Comparison of ENCODE assay signal across 8 mouse cellular contexts in genomic region chr9:66713135-66714021, GRCm38 (mm10). TPM values are rescaled to one million over a fixed set of nuclear protein-coding genes. Genes with fewer than 3 reads are reported as not detected.
DNase-seq lines count a peak whose midpoint lies in the region; ATAC-seq lines count a peak whose summit lies in the region.

Gene Car12 (plus strand): TSS chr9:66713686.

- peak within 1 kb of the TSS; percentile 79 for H3K4me2 ChIP-seq in heart, embryonic 16.5 days (ENCODE audit: low read depth, low read length)
- H3K4me2 ChIP-seq in stomach, embryonic 15.5 days = peak within 1 kb of the TSS; percentile 84

- peaks cover 10% of the 10 kb centered on the region for H3K27me3 ChIP-seq in heart, embryonic 16.5 days (ENCODE audit: control insufficient read depth, insufficient read depth, low read length)
- no peaks in the 10 kb centered on the region; the same call in 1 of the 2 replicates for H3K27me3 ChIP-seq in stomach, embryonic 15.5 days (replicated peaks)

- peak; percentile 40 for DNase-seq in 3T3-L1 (ENCODE audit: low read depth, low spot score)
- DNase-seq in CD4-positive helper T cell, adult 2 months (ENCODE audit: low read depth, low spot score) = peak; percentile 76
- peak; percentile 40 to 43 for DNase-seq in cerebellum, postnatal 36 days
- no peak for DNase-seq in large intestine, adult 2 months (ENCODE audit: low read depth, low spot score)
- DNase-seq in gastrocnemius, adult 18-20 months (ENCODE audit: low spot score) = no peak

- H3K36me3 ChIP-seq in heart, embryonic 16.5 days (ENCODE audit: control insufficient read depth, insufficient read depth) = no peaks in the 10 kb centered on the region
- no peaks in the 10 kb centered on the region for H3K36me3 ChIP-seq in stomach, embryonic 15.5 days

- peak; percentile 65; the same call in 1 of the 2 replicates for ATAC-seq in heart, embryonic 16.5 days (replicated peaks; ENCODE audit: extremely low read depth, insufficient read depth, low FRiP score)
- ATAC-seq in megakaryocyte, adult 5-6 weeks (ENCODE audit: poor library complexity, severe bottlenecking) = peak; percentile 54
- ATAC-seq in stomach, embryonic 15.5 days (ENCODE audit: insufficient read depth, low FRiP score, low read depth) = peak; percentile 78; the same call in 1 of the 2 replicates

- H3K4me1 ChIP-seq in heart, embryonic 16.5 days (ENCODE audit: control insufficient read depth, insufficient read depth, low read length) = peaks cover 13% of the 10 kb centered on the region
- H3K4me1 ChIP-seq in stomach, embryonic 15.5 days = 0 out of 2 replicates have a peak, but pooled peaks cover 11% of the 10 kb centered on the region

- peak within 1 kb of the TSS; percentile 48 for H3K4me3 ChIP-seq in heart, embryonic 16.5 days (ENCODE audit: low read length)
- H3K4me3 ChIP-seq in stomach, embryonic 15.5 days (replicated peaks) = peak within 1 kb of the TSS; percentile 42

- no peak within 1 kb of the TSS for H3K27ac ChIP-seq in heart, embryonic 16.5 days (ENCODE audit: low read length)
- H3K27ac ChIP-seq in stomach, embryonic 15.5 days = no peak within 1 kb of the TSS

- H3K9me3 ChIP-seq in heart, embryonic 16.5 days (replicated peaks; ENCODE audit: control insufficient read depth, low read length) = no peaks in the 10 kb centered on the region
- H3K9me3 ChIP-seq in stomach, embryonic 15.5 days = no peaks in the 10 kb centered on the region

- WGBS in heart, embryonic 16.5 days = 8% methylated on average over 29 of the region's 29 CpGs
- WGBS in large intestine, adult 2 months = 8% methylated on average over 29 of the region's 29 CpGs
- WGBS in stomach, embryonic 15.5 days = 11% methylated on average over 29 of the region's 29 CpGs

- peak within 1 kb of the TSS; percentile 53 for H3K9ac ChIP-seq in heart, embryonic 16.5 days (ENCODE audit: low read length)
- 0 out of 2 replicates have a peak within 1 kb of the TSS, but pooled peaks have one; percentile 29 for H3K9ac ChIP-seq in stomach, embryonic 15.5 days

RNA-seq across cellular contexts. Expression of gene Car12, which starts in this region (rescaled TPM):
- polyA plus RNA-seq in heart, embryonic 16.5 days (2015; fragmentation: Nextera tagmentation; extraction: Ambion mirVana) = 0.79 and 0.81 TPM in 2 replicates
- polyA plus RNA-seq in large intestine, adult 2 months (2012; rRNA removed) = 10.8 and 12.1 TPM in 2 replicates
- total RNA-seq in megakaryocyte, adult 5-6 weeks (2015) = 0.09 and 0.16 TPM in 2 replicates
- 0.11 TPM in 1 of 2 replicates, not detected in the other for total RNA-seq in megakaryocyte, adult 5-6 weeks (2017)
- polyA plus RNA-seq in stomach, embryonic 15.5 days (2015; fragmentation: Nextera tagmentation; extraction: Ambion mirVana) = 10.0 and 13.0 TPM in 2 replicates
- total RNA-seq in gastrocnemius, adult 18-20 months (2021) = under 1 TPM; 0.14 to 0.24 TPM

Comparison
In these comparisons a context has a peak if more than half of its experiments do, and no peak if none do; other contexts are left out.
1. Peak in ATAC-seq, H3K4me3 ChIP-seq, H3K9ac ChIP-seq and H3K4me2 ChIP-seq in heart, embryonic 16.5 days; RNA of the gene not detected or under 1 TPM.
2. Peak in ATAC-seq in megakaryocyte, adult 5-6 weeks; RNA of the gene not detected or under 1 TPM.
3. DNase-seq: peak in 3T3-L1 (single experiment), CD4-positive helper T cell, adult 2 months (single experiment) and cerebellum, postnatal 36 days (2 of 2); none in large intestine, adult 2 months (single experiment) and gastrocnemius, adult 18-20 months (single experiment).
4. Peak in every context shown above with its lines, with median percentiles within 50 percentile points of each other: ATAC-seq.